Mouse (Mus musculus): ENCODE results near the gene Zfyve16.

Zfyve16 gene

DNA sequence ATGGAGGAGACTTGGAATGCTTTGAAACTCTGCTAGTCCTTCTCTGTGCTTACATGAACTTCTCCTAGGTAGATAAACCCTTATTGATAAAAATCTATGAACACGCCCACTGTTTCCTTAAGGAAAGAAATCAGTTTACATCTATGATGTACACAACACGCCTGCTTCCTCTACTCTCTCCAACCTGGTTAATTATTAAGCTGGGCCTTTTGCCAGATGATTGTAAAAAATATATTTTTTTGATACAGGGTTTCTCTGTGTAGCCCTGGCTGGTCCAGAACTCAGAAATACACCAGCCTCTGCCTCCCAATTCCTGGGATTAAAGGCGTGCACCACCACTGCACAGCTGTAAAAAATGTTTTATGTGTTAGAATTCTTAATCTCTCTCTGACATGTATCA is 66.0 kb downstream of the Zfyve16 start:
- no peak for DNase-seq

DNA sequence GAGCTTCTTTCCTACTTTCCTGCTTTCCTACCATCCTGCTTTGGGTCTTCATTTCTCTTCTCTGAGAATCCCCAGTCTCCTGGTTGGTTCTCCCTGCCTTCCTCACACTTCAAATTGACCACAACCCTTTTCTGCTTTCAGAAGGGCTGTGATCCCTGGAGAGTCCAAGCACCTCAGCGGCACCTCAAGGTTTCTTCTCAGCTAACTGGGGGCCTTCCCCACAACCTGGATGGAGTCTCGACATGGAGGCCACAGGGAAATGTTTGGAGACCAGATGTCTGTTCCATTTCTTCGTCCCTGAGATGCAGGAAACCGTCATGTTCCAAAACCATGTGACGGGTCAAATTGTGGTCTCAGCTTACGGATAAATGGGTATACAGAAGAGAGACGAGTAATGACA is 83.8 kb downstream of the Zfyve16 start:
- no peak for DNase-seq

DNA sequence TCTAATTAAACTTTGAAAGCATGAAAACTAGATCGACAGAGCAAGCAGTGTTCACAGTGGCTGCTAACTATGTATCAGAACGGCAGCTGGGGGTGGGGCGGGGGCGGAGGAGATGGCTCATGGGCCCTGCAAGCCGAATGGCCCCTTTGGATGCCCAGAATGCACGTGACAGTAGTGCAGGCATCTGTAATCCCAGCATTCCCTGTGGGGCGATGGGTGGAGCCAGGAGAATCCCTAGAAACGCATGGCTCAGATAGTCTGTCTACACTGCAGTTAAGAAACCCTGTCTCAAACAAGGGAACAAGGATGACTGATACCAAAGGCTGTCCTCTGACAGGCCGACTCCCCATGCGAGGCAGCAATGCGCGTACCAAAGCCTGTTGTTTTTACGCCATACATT is 90.4 kb downstream of the Zfyve16 start:
- no peak for DNase-seq

DNA sequence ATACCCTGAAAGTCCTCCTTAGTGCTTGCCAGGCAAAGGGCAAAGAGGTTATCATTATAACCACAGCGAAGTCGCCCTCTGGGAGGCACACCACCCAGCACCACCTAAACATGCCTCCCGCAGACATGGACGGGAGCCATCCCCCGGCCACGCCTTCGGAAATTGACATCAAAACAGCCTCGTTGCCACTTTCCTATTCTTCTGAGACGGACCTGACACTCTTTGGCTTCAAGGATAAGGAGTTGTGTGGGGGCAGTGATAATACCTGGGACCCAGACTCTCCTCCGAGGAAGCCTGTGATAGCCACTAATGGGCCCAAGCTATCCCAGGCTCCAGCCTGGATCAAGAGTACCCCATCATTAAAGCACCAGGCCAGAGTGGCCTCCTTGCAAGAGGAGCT is 92.0 kb downstream of the Zfyve16 start:
- no peak for DNase-seq

Data from kidney, postnatal 14 days (tissue).